1 mouse cellular context compared by ENCODE assay signal in the genomic region with DNA sequence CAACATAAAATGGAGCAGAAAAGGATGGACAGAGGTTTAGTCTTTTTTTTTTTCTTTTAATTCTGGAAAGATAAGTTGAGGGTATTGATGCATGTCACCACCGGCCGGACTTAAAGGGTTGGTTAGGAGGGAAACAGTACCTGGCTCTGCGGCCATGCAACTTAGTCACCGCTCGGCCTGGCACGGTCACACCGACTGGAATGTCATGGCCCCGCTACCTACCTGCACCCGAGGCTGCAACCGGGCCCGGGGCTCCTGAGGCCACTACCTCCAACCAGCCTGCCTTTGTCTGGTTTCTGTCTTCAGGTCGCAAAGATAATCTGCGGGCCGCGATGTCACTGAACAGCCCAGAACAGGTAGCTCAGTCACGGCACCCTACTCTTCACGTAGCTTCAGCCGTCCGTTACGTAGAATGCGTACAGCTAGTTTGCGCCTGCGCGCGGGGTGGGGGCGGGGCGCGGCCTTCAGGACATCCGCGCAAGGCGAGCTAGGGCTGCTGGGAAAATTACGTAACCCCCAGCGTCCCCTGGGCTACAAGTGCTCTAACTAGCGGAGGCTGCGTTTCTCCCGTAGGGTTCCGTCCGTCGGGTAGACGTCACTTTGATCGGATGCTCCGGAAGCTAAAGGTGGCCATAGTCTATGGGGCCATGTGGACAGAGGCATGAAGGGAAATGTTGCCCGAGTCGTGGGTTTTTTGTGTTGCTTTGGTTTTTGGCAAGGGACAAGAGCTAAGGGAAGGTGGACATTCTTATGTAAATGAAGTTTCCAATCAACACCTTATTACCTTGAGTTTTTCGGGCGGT.
TF ChIP-seq lines count a peak whose summit lies in the region.

Gene Ccdc47 (minus strand): TSS at position 418 of the 803 bp plus-strand sequence.

TF ChIP-seq in CH12.LX, 34 proteins besides CTCF, POLR2A, EP300 and RAD21 (continued from another document):
- peak; percentile 86 for TF ChIP-seq HCFC1 (IDR thresholded peaks at IDR 0.05; ENCODE audit: low read depth, low read length)
- no peak for TF ChIP-seq MAFK (IDR thresholded peaks at IDR 0.05; ENCODE audit: insufficient replicate concordance, low read length)
- peak; percentile 94 for TF ChIP-seq NRF1 (IDR thresholded peaks at IDR 0.05; ENCODE audit: low read depth, low read length)
- peak; percentile 93; the same call in 1 of the 2 replicates for TF ChIP-seq MXI1 (IDR thresholded peaks at IDR 0.05; ENCODE audit: low read depth, low read length)
- no peak for TF ChIP-seq ELF1 (IDR thresholded peaks at IDR 0.05; ENCODE audit: low read depth, low read length)
- TF ChIP-seq IRF4 (IDR thresholded peaks at IDR 0.05; ENCODE audit: low read depth, low read length): no peak
- TF ChIP-seq CHD2 (IDR thresholded peaks at IDR 0.05; ENCODE audit: low read length): peak; percentile 89
- TF ChIP-seq BHLHE40 (IDR thresholded peaks at IDR 0.05; ENCODE audit: low read depth, low read length): no peak
- no peak for TF ChIP-seq ZMIZ1 (IDR thresholded peaks at IDR 0.05; ENCODE audit: low read depth, low read length)
- peak; percentile 90; the same call in 1 of the 2 replicates for TF ChIP-seq POLR2AphosphoS2 (IDR thresholded peaks at IDR 0.05; ENCODE audit: low read depth, low read length)
- TF ChIP-seq USF2 (conservative IDR thresholded peaks at IDR 0.05; ENCODE audit: low read depth, low read length): no peak
- no peak; the same call in 1 of the 2 replicates for TF ChIP-seq JUND (conservative IDR thresholded peaks at IDR 0.05; ENCODE audit: low read depth, low read length)
- no peak for TF ChIP-seq SMC3 (IDR thresholded peaks at IDR 0.05; ENCODE audit: low read depth, low read length)
- peak; percentile 89 for TF ChIP-seq TBP (conservative IDR thresholded peaks at IDR 0.05; ENCODE audit: low read depth, low read length)
- no peak for TF ChIP-seq USF1 (IDR thresholded peaks at IDR 0.05; ENCODE audit: low read depth, low read length)
- TF ChIP-seq NELFE (IDR thresholded peaks at IDR 0.05; ENCODE audit: low read depth, low read length): no peak
- TF ChIP-seq UBTF (IDR thresholded peaks at IDR 0.05; ENCODE audit: low read depth, low read length): no peak
- TF ChIP-seq ETS1 (conservative IDR thresholded peaks at IDR 0.05; ENCODE audit: low read depth, low read length): peak; percentile 50
- TF ChIP-seq TCF12 (IDR thresholded peaks at IDR 0.05; ENCODE audit: low read depth, low read length): peak; percentile 11; the same call in 1 of the 2 replicates
- peak; percentile 100 for TF ChIP-seq MYC (IDR thresholded peaks at IDR 0.05; ENCODE audit: low read depth, low read length)
- TF ChIP-seq PAX5 (IDR thresholded peaks at IDR 0.05; ENCODE audit: low read length): no peak
- TF ChIP-seq MAX (IDR thresholded peaks at IDR 0.05; ENCODE audit: low read length): peak; percentile 98
- TF ChIP-seq CHD1 (IDR thresholded peaks at IDR 0.05; ENCODE audit: low read depth, low read length): no peak
- TF ChIP-seq KAT2A (IDR thresholded peaks at IDR 0.05; ENCODE audit: insufficient replicate concordance, low read length): peak; percentile 67; the same call in 1 of the 2 replicates
- no peak for TF ChIP-seq SIN3A (IDR thresholded peaks at IDR 0.05; ENCODE audit: low read length)
- no peak for TF ChIP-seq MAZ (IDR thresholded peaks at IDR 0.05; ENCODE audit: low read depth, low read length)
- no peak for TF ChIP-seq E2F4 (IDR thresholded peaks at IDR 0.05; ENCODE audit: insufficient replicate concordance, low read depth, low read length)
